Mouse (Mus musculus): ENCODE results near the gene 4930544D05Rik.
"Not testable (repeated sequence)": the region's sequence is repeated elsewhere in the genome, so short reads cannot be mapped to it uniquely, and the experiment has no call there.

GRCm38 (mm10) chr11:70570614-70571013, 45.0 kb upstream of the 4930544D05Rik start:
- TF ChIP-seq POLR2A (IDR thresholded peaks at IDR 0.05; ENCODE audit: low read depth, low read length); CTCF (IDR thresholded peaks at IDR 0.05; ENCODE audit: borderline replicate concordance, insufficient read depth, low read length): not testable (repeated sequence)
